Mouse (Mus musculus): ENCODE data around the gene Ptges2. TPM values are rescaled to one million over a fixed set of nuclear protein-coding genes. Genes with fewer than 3 reads are reported as not detected.

The Ptges2 gene
- total and polyA plus RNA-seq, 3 experiments = 30.4 to 396 (median 47.0) TPM

DNA sequence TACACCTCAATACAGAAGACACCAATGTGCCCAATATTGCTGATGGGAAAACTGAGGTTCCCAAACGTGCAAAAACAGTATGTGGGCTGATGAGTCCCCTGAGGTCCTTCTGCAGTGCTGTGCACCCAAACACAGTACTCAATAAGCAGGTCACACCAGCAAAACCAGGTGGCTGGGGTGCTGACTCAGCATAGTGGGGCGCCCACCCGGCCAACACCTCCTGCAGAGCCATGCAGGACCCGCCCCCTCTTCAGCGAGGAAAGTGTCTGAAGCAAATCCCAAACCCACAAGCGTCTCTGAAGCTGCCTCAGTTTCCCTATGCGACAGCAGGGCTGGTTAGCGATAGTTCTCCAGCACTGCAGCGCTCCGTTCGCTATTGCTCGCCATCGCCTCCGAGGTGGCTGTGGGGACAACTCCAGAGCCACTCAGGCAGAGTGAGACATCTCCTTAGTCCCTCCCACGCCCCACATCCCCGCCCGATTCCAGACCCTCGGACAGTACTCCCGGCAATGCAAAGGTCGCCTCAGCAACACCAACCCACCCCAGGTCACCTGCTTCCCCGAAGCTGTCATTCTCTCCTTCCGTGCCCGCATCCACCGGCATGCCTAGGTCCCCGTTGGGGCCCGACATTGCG lies 14.4 kb upstream of the Ptges2 start:
- no peak for DNase-seq (ENCODE audit: low read depth, low spot score)
- no peaks in the 10 kb centered on the region for H3K9me3 ChIP-seq (replicated peaks; ENCODE audit: insufficient read depth, low read length)
- no peaks in the 10 kb centered on the region; a peak in 1 of 4 replicates for H3K36me3 ChIP-seq (ENCODE audit: control insufficient read depth in 1 of 2, insufficient read depth in 2 of 2, low read length in 2 of 2)
- TF ChIP-seq MEF2A (IDR thresholded peaks at IDR 0.05; ENCODE audit: extremely low read depth, insufficient replicate concordance, low read depth, low read length, poor library complexity, severe bottlenecking) (no peak), MAFK (IDR thresholded peaks at IDR 0.05; ENCODE audit: borderline replicate concordance, low read depth, low read length) (peak; percentile 92), BHLHE40 (IDR thresholded peaks at IDR 0.05; ENCODE audit: borderline replicate concordance, low read depth, low read length) (no peak), POLR2A (IDR thresholded peaks at IDR 0.05; ENCODE audit: control insufficient read depth in 1 of 2, insufficient read depth in 1 of 2, low read depth in 1 of 2, low read length in 2 of 2, poor library complexity in 1 of 2) (0 out of 4 replicates have a peak, but pooled peaks of 1 of the 2 experiments have one; percentile 45), ETS1 (IDR thresholded peaks at IDR 0.05; ENCODE audit: low read depth, low read length) (0 out of 2 replicates have a peak, but pooled peaks have one; percentile 8)
- peak overlapping the region; percentile 78 for H3K9ac ChIP-seq (ENCODE audit: control insufficient read depth, low read depth, low read length, poor library complexity, severe bottlenecking)
- peak overlapping the region; percentile 72 to 79 for H3K4me3 ChIP-seq (ENCODE audit: control insufficient read depth in 1 of 2, insufficient read depth in 1 of 2, low read depth in 2 of 2, low read length in 2 of 2)
- H3K4me1 ChIP-seq (ENCODE audit: control insufficient read depth in 1 of 2, insufficient read depth in 2 of 2, low read length in 2 of 2) = peaks cover 0 to 5% of the 10 kb centered on the region in 2 experiments; a peak in 1 of 4 replicates
- no peaks in the 10 kb centered on the region for H3K27me3 ChIP-seq (ENCODE audit: control insufficient read depth in 1 of 2, insufficient read depth in 2 of 2, low read length in 2 of 2)
- H3K27ac ChIP-seq (ENCODE audit: control insufficient read depth, low read depth, low read length) = no peak overlapping the region
- H3K79me2 ChIP-seq (ENCODE audit: control insufficient read depth, insufficient read depth, low read length, poor library complexity) = no peaks in the 10 kb centered on the region

GRCm38 (mm10) chr2:32381775-32382223 lies 13.9 kb upstream of the Ptges2 start, which contains the start of gene 1110008P14Rik:
Gene 1110008P14Rik (minus strand): TSS chr2:32381938.
- Histone ChIP-seq H3K9ac (ENCODE audit: control insufficient read depth, low read depth, low read length, poor library complexity, severe bottlenecking) (peak within 1 kb of the TSS; percentile 78), H3K27me3 (ENCODE audit: control insufficient read depth in 1 of 2, insufficient read depth in 2 of 2, low read length in 2 of 2) (no peaks in the 10 kb centered on the region), H3K36me3 (ENCODE audit: control insufficient read depth in 1 of 2, insufficient read depth in 2 of 2, low read length in 2 of 2) (no peaks in the 10 kb centered on the region; a peak in 1 of 4 replicates), H3K4me3 (ENCODE audit: control insufficient read depth in 1 of 2, insufficient read depth in 1 of 2, low read depth in 2 of 2, low read length in 2 of 2) (peak within 1 kb of the TSS; percentile 72 to 81), H3K79me2 (ENCODE audit: control insufficient read depth, insufficient read depth, low read length, poor library complexity) (no peaks in the 10 kb centered on the region), H3K4me1 (ENCODE audit: control insufficient read depth in 1 of 2, insufficient read depth in 2 of 2, low read length in 2 of 2) (peaks cover 0 to 5% of the 10 kb centered on the region in 2 experiments; a peak in 1 of 4 replicates), H3K9me3 (replicated peaks; ENCODE audit: insufficient read depth, low read length) (no peaks in the 10 kb centered on the region), H3K27ac (ENCODE audit: control insufficient read depth, low read depth, low read length) (no peak within 1 kb of the TSS)
- peak; percentile 96 for DNase-seq (ENCODE audit: low read depth, low spot score)
- no peak for TF ChIP-seq MYC (IDR thresholded peaks at IDR 0.05; ENCODE audit: low read depth, low read length)
- peak; percentile 66 for TF ChIP-seq NELFE (IDR thresholded peaks at IDR 0.05; ENCODE audit: low read depth, low read length)
- peak; percentile 62 for TF ChIP-seq NRF1 (IDR thresholded peaks at IDR 0.05; ENCODE audit: insufficient read depth, low read depth, low read length, poor library complexity, severe bottlenecking)
- 0 out of 2 replicates have a peak, but pooled peaks have one; percentile 18 for TF ChIP-seq TCF12 (IDR thresholded peaks at IDR 0.05; ENCODE audit: low read depth, low read length)
- peak; percentile 70 for TF ChIP-seq ELF1 (IDR thresholded peaks at IDR 0.05; ENCODE audit: low read depth, low read length)
- no peak for TF ChIP-seq USF2 (IDR thresholded peaks at IDR 0.05; ENCODE audit: borderline replicate concordance in 1 of 2, insufficient read depth in 1 of 2, low read depth in 1 of 2, low read length in 2 of 2)
- TF ChIP-seq GATA1 (IDR thresholded peaks at IDR 0.05; ENCODE audit: low read depth, low read length) = no peak
- peak; percentile 58; the same call in 1 of the 2 replicates for TF ChIP-seq MAX (IDR thresholded peaks at IDR 0.05; ENCODE audit: low read length)
- peak in 1 of 2 experiments; percentile 72; a peak in 2 of 4 replicates for TF ChIP-seq POLR2A (IDR thresholded peaks at IDR 0.05; ENCODE audit: control insufficient read depth in 1 of 2, insufficient read depth in 1 of 2, low read depth in 1 of 2, low read length in 2 of 2, poor library complexity in 1 of 2)
- TF ChIP-seq MAZ (IDR thresholded peaks at IDR 0.05; ENCODE audit: low read depth, low read length) = peak; percentile 47; the same call in 1 of the 2 replicates
- TF ChIP-seq SIN3A (IDR thresholded peaks at IDR 0.05; ENCODE audit: low read length) = peak; percentile 94
- no peak for TF ChIP-seq GABPA (IDR thresholded peaks at IDR 0.05; ENCODE audit: low read depth, low read length)
- peak; percentile 56 for TF ChIP-seq USF1 (IDR thresholded peaks at IDR 0.05; ENCODE audit: low read depth, low read length)
- peak; percentile 79 for TF ChIP-seq ETS1 (IDR thresholded peaks at IDR 0.05; ENCODE audit: low read depth, low read length)
- TF ChIP-seq ZMIZ1 (IDR thresholded peaks at IDR 0.05; ENCODE audit: low read depth, low read length) = peak; percentile 35; the same call in 1 of the 2 replicates
- no peak for TF ChIP-seq POLR2AphosphoS2 (IDR thresholded peaks at IDR 0.05; ENCODE audit: low read length)
- TF ChIP-seq HCFC1 (IDR thresholded peaks at IDR 0.05; ENCODE audit: low read depth, low read length) = peak; percentile 75
- TF ChIP-seq MXI1 (IDR thresholded peaks at IDR 0.05; ENCODE audit: low read depth, low read length) = peak; percentile 86

All from MEL (cell line).